Mouse (Mus musculus) C2C12 (cell line): Measurements from ENCODE around the gene Elp5. TPM values are rescaled to one million over a fixed set of nuclear protein-coding genes. Genes with fewer than 3 reads are reported as not detected.

ENCODE experiments used
- H3K27me3 ChIP-seq: one replicate; pipeline ENCODE4 v1.6.1; 2011; ENCODE audit not compliant: control insufficient read depth, insufficient read depth, insufficient read length
- H3K36me3 ChIP-seq: one replicate; pipeline ENCODE4 v1.6.1; 2011; ENCODE audit not compliant: control insufficient read depth, insufficient read depth
- H3K4me3 ChIP-seq: one replicate; pipeline ENCODE4 v1.5.1; 2011; ENCODE audit warnings: mild to moderate bottlenecking, control low read depth; ENCODE audit not compliant: poor library complexity, insufficient read depth, severe bottlenecking
- H3K79me2 ChIP-seq: one replicate; pipeline ENCODE4 v1.6.1; 2011; ENCODE audit not compliant: control insufficient read depth, insufficient read depth
- H3K79me3 ChIP-seq: one replicate; pipeline ENCODE4 v1.6.1; 2011; ENCODE audit warnings: low read depth, control low read depth
- H3ac ChIP-seq: one replicate; pipeline ENCODE3; 2011; ENCODE audit warnings: low read depth; ENCODE audit not compliant: control insufficient read depth, insufficient read length
- CEBPB ChIP-seq: IDR thresholded peaks from one replicate; pipeline ENCODE4 v1.6.1; 2011; ENCODE audit warnings: low read depth, mild to moderate bottlenecking, control low read depth, moderate library complexity
- CTCF ChIP-seq: IDR thresholded peaks from one replicate; pipeline ENCODE4 v1.5.1; 2011; ENCODE audit not compliant: control insufficient read depth, insufficient read depth, insufficient read length
- FOSL1 ChIP-seq: IDR thresholded peaks from one replicate; pipeline ENCODE4 v1.8.0; 2011; ENCODE audit warnings: mild to moderate bottlenecking, low read length; ENCODE audit not compliant: poor library complexity, insufficient read depth, severe bottlenecking
- MAX ChIP-seq: IDR thresholded peaks from one replicate; pipeline ENCODE4 v1.6.1; 2011; ENCODE audit warnings: mild to moderate bottlenecking, control low read depth
- MYOD1 ChIP-seq: IDR thresholded peaks from one replicate; pipeline ENCODE4 v1.6.1; 2011; ENCODE audit warnings: low read depth; ENCODE audit not compliant: control insufficient read depth, insufficient read length
- MYOG ChIP-seq: IDR thresholded peaks from one replicate; pipeline ENCODE4 v1.6.1; 2011; ENCODE audit not compliant: control insufficient read depth, insufficient read length; ENCODE audit errors: extremely low read depth
- USF1 ChIP-seq: IDR thresholded peaks from one replicate; pipeline ENCODE4 v1.6.1; 2011; ENCODE audit warnings: low read depth, mild to moderate bottlenecking, control low read depth, moderate library complexity
- polyA plus RNA-seq: library from polyadenylated mRNA; unstranded; fragments of >200 nt; fragmentation: generic; extraction: Trizol; gene quantifications from one replicate; pipeline ENCODE4 v1.2.1, GENCODE M21; 2012; ENCODE audit warnings: missing spikeins

Elp5 gene
- polyA plus RNA-seq, 1 experiment, result 111 TPM

DNA sequence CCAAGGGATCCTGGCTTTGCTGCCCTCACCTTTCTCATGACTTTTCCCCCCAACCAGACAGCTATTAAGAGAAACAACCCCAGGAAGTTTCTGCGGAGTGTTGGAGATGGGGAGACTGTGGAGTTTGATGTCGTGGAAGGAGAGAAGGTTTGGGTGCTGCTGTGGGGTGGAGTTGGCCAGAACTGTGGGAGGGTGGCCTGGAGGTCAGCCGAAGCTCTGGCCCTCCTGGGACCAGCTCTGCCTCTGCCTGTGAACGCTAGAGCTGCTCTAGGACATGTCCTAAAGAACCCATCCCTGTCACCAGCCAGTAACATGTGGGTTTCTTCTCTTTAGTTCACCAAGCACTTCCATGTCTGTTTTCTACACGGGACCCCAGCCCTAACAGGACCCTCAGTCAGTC is 43.1 kb downstream of the Elp5 start:
- peaks cover 61% of the 10 kb centered on the region for H3K27me3 ChIP-seq
- H3K4me3 ChIP-seq, result no peak overlapping the region
- no peak overlapping the region for H3ac ChIP-seq
- no peaks in the 10 kb centered on the region for H3K79me3 ChIP-seq
- H3K79me2 ChIP-seq, result no peaks in the 10 kb centered on the region
- no peaks in the 10 kb centered on the region for H3K36me3 ChIP-seq
- TF ChIP-seq CTCF (no peak), USF1 (no peak), MYOD1 (no peak), MAX (no peak), FOSL1 (no peak)

DNA sequence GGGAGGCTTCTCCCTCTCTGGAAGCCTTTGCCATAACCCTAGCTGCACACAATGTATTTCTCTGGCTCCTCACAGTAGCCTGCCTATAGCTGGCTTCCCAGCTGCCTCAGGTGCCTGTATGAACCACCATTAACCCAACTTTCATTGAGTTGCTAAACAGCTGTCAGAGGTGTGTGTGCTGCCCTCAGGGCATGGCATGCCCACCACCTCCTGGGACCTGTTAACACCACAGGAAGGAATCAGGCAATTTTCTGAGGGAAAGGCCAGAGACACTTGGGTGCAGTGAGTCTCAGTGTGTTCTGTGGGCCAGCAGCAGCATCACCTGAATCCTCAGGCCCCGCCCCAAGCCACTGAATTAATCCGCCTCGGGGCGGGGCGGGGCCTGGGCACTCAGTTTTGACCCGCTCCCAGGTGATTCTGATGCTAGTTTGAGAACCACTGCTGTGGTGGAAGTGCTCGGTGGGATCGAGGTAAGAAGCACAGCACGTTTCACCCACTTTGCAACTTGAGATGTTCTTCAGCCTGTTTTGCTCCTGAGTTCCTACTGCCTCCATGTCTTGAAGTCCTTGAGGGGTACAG is 43.8 kb downstream of the Elp5 start:
- H3K79me2 ChIP-seq, result no peaks in the 10 kb centered on the region
- no peak overlapping the region for H3K4me3 ChIP-seq
- peaks cover 61% of the 10 kb centered on the region for H3K27me3 ChIP-seq
- TF ChIP-seq MYOG, result no peak
- TF ChIP-seq CEBPB, result no peak
- TF ChIP-seq CTCF, result no peak
- TF ChIP-seq MAX, result no peak
- no peak for TF ChIP-seq MYOD1
- TF ChIP-seq FOSL1, result no peak
- no peak for TF ChIP-seq USF1
- no peak overlapping the region for H3ac ChIP-seq
- H3K36me3 ChIP-seq, result no peaks in the 10 kb centered on the region
- no peaks in the 10 kb centered on the region for H3K79me3 ChIP-seq

DNA sequence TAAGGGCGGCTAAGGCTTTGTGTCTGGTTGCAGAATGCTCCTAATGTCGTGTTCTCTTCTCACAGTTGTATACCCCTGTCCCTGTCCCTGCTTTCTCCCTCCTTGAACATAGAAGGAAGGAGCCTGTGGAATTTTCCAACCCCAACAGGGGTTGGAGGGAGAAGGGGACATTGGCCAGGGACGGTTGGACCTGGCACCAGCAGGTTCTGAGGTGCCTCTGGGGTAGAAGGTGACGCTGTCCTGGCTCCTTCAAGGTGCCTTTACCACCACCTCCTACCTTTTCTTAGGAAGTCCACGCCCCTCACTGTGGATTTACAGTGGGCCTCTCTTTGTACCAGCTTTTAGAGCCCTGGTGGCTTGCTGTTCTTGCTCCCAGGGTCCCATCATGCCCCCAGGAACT is 44.5 kb downstream of the Elp5 start:
- no peak overlapping the region for H3ac ChIP-seq
- peaks cover 56% of the 10 kb centered on the region for H3K27me3 ChIP-seq
- H3K4me3 ChIP-seq, result no peak overlapping the region
- TF ChIP-seq CEBPB (no peak), MAX (no peak), FOSL1 (no peak), MYOG (no peak), MYOD1 (no peak), CTCF (no peak)
- no peaks in the 10 kb centered on the region for H3K36me3 ChIP-seq
- no peaks in the 10 kb centered on the region for H3K79me3 ChIP-seq
- no peaks in the 10 kb centered on the region for H3K79me2 ChIP-seq

DNA sequence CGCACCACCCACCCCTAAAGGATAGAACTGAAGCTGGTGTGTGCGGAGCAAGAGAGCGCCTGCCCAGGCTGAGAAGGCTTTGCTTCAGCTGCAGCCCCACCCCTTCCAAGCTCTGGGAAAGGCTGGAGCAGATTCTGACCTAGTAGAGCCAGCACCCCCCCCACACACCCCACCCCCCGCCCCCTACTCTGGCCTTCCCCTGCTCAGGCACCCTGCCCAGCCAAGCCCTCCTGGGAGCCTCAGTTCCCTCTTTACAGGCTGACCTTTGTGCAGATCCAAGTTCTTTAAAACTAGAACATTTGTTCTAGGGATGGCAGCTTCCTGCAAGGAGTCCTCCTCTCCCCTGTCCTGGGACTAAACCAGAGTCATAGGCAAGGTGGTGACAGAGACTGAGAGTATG is 44.9 kb downstream of the Elp5 start:
- H3K36me3 ChIP-seq, result no peaks in the 10 kb centered on the region
- peaks cover 52% of the 10 kb centered on the region for H3K27me3 ChIP-seq
- no peaks in the 10 kb centered on the region for H3K79me2 ChIP-seq
- TF ChIP-seq MAX (no peak), USF1 (no peak), CEBPB (no peak), MYOD1 (no peak), MYOG (no peak)
- H3K79me3 ChIP-seq, result no peaks in the 10 kb centered on the region
- H3ac ChIP-seq, result no peak overlapping the region
- H3K4me3 ChIP-seq, result no peak overlapping the region

DNA sequence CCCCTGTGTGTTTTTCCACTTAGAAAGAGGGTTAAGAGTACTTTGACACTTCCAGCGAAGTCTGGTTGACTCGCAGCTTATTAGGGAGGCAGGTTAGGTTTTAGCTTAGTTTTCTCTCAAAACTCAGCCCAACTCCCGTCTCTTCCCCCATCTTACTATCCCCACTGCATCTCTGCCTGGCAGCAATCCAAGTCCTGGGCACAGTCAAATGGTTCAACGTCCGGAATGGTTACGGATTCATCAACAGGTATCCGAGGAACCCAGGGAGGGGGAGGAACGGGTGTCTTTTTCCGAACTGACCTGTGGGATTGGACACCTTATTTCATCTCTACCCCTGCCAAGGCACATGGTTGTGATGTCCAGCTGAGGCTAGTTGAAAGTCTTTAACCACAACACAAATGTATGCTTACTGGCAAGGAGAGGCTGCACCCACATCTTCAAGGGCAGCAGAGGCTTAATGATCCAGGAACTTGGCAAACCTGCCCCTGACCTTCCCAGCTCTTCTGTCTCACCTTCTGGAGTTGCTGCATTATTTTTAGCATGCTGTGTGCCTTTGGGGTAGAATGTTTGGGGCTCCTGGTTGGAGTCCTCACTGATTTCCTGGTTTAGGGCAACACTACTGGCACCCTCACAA is 45.5 kb downstream of the Elp5 start:
- Histone ChIP-seq H3K36me3 (no peaks in the 10 kb centered on the region), H3K27me3 (peaks cover 52% of the 10 kb centered on the region), H3K79me3 (no peaks in the 10 kb centered on the region), H3K4me3 (no peak overlapping the region), H3K79me2 (no peaks in the 10 kb centered on the region), H3ac (no peak overlapping the region)
- no peak for TF ChIP-seq CEBPB
- no peak for TF ChIP-seq MYOG
- no peak for TF ChIP-seq CTCF
- no peak for TF ChIP-seq FOSL1
- no peak for TF ChIP-seq MAX
- TF ChIP-seq MYOD1, result no peak
- no peak for TF ChIP-seq USF1

DNA sequence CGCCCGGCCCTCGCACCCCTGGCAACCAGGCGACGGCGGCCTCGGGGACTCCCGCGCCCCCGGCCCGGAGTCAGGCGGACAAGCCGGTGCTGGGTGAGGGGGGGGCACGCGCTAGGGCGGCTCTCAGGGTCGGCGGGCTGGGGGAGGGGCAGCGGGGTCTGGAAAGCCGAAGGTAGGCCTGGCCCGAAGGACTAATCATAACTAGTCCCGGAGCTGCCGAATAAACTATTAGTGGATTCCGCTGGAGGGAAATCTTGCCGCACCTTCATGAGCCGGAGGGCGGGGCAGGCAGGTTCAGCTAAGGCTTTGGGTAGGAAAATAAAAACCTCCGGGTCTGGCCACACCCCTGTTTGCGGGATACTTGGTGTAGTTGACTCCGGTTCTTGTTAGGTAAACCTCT is 46.2 kb downstream of the Elp5 start:
- H3K79me3 ChIP-seq, result no peaks in the 10 kb centered on the region
- no peaks in the 10 kb centered on the region for H3K36me3 ChIP-seq
- no peak overlapping the region for H3K4me3 ChIP-seq
- H3ac ChIP-seq, result no peak overlapping the region
- TF ChIP-seq MYOD1, result no peak
- TF ChIP-seq USF1, result no peak
- TF ChIP-seq MAX, result no peak
- no peak for TF ChIP-seq FOSL1
- no peak for TF ChIP-seq CTCF
- no peak for TF ChIP-seq CEBPB
- no peak for TF ChIP-seq MYOG
- H3K27me3 ChIP-seq, result peaks cover 52% of the 10 kb centered on the region
- no peaks in the 10 kb centered on the region for H3K79me2 ChIP-seq
